ENCODE assay signal across 21 mouse cellular contexts in the genomic region with DNA sequence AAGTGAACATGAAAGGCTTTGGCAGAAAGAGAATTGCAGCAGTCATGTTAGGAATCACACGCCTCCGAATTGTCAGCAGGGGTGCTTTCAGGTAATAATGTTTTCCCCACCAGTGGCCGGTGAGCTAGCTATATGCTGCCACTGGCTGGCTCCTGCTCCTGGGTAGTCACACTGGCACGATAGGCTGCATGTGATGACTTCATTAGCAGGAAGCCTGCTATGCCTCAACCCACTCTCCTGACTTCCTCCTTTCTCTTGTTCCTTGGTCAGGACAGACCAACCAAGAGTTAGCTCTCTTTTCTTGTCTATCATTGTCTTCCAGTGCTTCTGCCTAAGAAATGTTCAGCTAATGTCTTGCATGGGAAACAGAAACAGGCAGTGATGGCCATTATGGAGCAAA.
A peak's percentile ranks its signal among the peaks of the same experiment; 100 is the strongest.
DNase-seq lines count a peak whose midpoint lies in the region; ATAC-seq and TF ChIP-seq lines count a peak whose summit lies in the region.
"Had no signal": no experiment of that assay in that cellular context is flagged by ENCODE, and none has a peak within 500 bp of the region (broad histone marks: within the 10 kb centered on the region; RNA-seq: fewer than 3 reads in every experiment).

No protein-coding gene starts in this region.

- H3K27ac ChIP-seq in layer of hippocampus, adult 2 months: peak overlapping the region; percentile 79; the same call in 1 of the 2 replicates
- H3K27ac ChIP-seq in brown adipose tissue, adult 24 weeks (replicated peaks; ENCODE audit: low read depth, low read length): 0 out of 2 replicates have a peak overlapping the region, but pooled peaks have one; percentile 23
- no peak overlapping the region for H3K27ac ChIP-seq in limb, embryonic 10.5 days
- H3K27ac ChIP-seq: embryonic facial prominence, embryonic 10.5 days; forebrain, embryonic 10.5 days; heart, adult 2 months; heart, embryonic 15.5 days; hindbrain, embryonic 12.5 days had no signal

- no peak for TF ChIP-seq CTCF in layer of hippocampus, adult 2 months (conservative IDR thresholded peaks at IDR 0.05)

- no peaks in the 10 kb centered on the region for H3K9me3 ChIP-seq in limb, embryonic 10.5 days (replicated peaks)
- H3K9me3 ChIP-seq: embryonic facial prominence, embryonic 10.5 days; forebrain, embryonic 10.5 days; heart, embryonic 15.5 days; hindbrain, embryonic 12.5 days had no signal

- H3K4me1 ChIP-seq in brown adipose tissue, adult 24 weeks (ENCODE audit: control insufficient read depth, insufficient read depth, insufficient read length, low read length): peaks cover 5% of the 10 kb centered on the region; the same call in 1 of the 2 replicates
- H3K4me1 ChIP-seq in limb, embryonic 10.5 days: peaks cover 3% of the 10 kb centered on the region; the same call in 1 of the 2 replicates
- H3K4me1 ChIP-seq: embryonic facial prominence, embryonic 10.5 days; forebrain, embryonic 10.5 days; hindbrain, embryonic 12.5 days had no signal

- peak; percentile 74 for ATAC-seq in megakaryocyte progenitor cell, adult 5-6 weeks (replicated peaks; ENCODE audit: poor library complexity)
- ATAC-seq: forebrain, embryonic 14.5 days; hindbrain, embryonic 16.5 days had no signal

- 92% methylated on average over 4 of the region's 4 CpGs for WGBS in limb, embryonic 10.5 days

- no peak overlapping the region for H3K4me3 ChIP-seq in layer of hippocampus, adult 2 months
- H3K4me3 ChIP-seq in brown adipose tissue, adult 24 weeks (ENCODE audit: insufficient read depth, low read depth, low read length): no peak overlapping the region
- no peak overlapping the region for H3K4me3 ChIP-seq in limb, embryonic 10.5 days
- H3K4me3 ChIP-seq: embryonic facial prominence, embryonic 10.5 days; erythroblast, embryonic 14.5 days; forebrain, embryonic 10.5 days; heart, adult 2 months; heart, embryonic 15.5 days; hindbrain, embryonic 12.5 days had no signal

- H3K27me3 ChIP-seq in limb, embryonic 10.5 days (ENCODE audit: low read depth, poor library complexity, severe bottlenecking): no peaks in the 10 kb centered on the region
- H3K27me3 ChIP-seq: heart, embryonic 15.5 days; hindbrain, embryonic 12.5 days had no signal

- peaks cover 14% of the 10 kb centered on the region for H3K36me3 ChIP-seq in limb, embryonic 10.5 days

- DNase-seq in layer of hippocampus, adult 2 months (ENCODE audit: low spot score in 2 of 2): no peak
- DNase-seq in layer of hippocampus, postnatal 36 days: no peak
- peak; percentile 12 for DNase-seq in limb, embryonic 10.5 days (ENCODE audit: low spot score)
- DNase-seq in right cerebral cortex, postnatal 36 days (ENCODE audit: low spot score in 2 of 2): no peak
- DNase-seq in adrenal gland, adult 18-20 months (ENCODE audit: low spot score in 2 of 2): no peak
- DNase-seq: adrenal gland, adult 8-10 months; adrenal gland, postnatal 36 days; cerebellum, adult 11-12 months; cerebellum, adult 9-10 months; gastrocnemius, postnatal 10 days; heart, adult 2 months; kidney, adult 11 months had no signal
